Mouse (Mus musculus): ENCODE data around the gene Caskin1. TPM values are rescaled to one million over a fixed set of nuclear protein-coding genes. Genes with fewer than 3 reads are reported as not detected.

Gene Caskin1
- polyA plus RNA-seq, 1 experiment from 2014 or later = 0.24 TPM

DNA sequence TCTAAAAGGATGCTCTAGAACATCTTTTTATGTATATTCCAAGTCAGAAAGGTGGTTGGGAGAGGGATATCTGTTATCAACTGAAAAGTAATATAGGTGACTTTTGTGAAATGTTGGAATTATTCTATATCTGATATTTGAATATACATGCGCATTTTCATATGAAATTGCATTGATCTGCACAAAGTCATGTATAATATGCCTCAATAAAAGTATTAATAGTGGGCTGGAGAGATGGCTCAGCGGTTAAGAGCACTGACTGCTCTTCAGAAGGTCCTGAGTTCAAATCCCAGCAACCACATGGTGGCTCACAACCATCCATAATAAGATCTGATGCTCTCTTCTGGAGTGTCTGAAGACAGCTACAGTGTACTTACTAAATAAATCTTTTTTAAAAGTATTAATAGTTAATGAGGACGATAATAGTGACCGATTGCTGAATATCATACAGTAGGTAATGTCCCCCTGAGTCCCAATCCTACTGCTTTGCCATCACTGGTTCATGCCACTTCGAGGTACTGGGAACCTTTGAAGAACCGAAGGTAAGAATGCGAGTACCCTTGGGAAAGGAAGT lies 19.0 kb upstream of the Caskin1 start:
- ATAC-seq (replicated peaks; ENCODE audit: extremely low read depth, insufficient read depth, low FRiP score) = 0 out of 2 replicates have a peak, but pooled peaks have one; percentile 0

DNA sequence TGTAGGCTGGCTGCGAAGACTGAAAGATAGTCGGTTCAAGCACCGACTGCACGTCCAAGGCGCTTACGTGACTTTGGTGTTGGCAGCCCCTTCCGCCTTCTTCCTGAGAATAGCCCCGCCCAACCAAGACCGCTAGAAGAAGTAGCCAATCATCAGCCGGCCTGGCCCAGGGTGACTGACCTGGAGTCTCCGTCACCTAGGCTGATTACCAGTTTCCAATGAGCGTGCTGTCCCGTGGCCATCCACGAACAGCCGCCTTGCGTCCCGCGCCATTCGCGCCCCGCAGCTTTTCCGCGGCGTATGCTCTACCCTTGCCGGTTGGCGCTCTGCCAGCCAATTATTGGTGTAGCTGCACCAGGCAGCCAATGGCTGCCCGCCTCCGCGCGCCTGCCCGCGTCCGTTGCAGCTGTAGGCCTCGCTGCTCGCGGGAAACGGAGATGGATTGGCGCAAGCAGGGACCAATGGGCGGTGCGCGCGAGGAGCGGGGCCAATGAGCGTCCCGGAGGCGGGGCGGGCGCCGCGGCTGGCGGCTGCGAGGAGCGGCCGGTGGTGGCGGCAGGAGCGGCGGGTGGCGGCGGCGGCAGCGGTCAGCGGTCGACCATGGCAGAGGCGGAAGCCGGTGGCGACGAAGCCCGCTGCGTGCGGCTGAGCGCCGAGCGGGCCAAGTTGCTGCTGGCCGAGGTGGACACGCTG lies 18.3 kb upstream of the Caskin1 start, which contains the start of the genes E4f1 and Pgp:
E4f1 (minus strand) TSS at position 404 of the 693 bp plus-strand sequence.
Pgp (plus strand) TSS at position 483 of the 693 bp plus-strand sequence.
- under 1% methylated on average over 75 of the region's 75 CpGs for WGBS
- peak; percentile 96 for ATAC-seq (replicated peaks; ENCODE audit: extremely low read depth, insufficient read depth, low FRiP score)
- peaks cover 15% of the 10 kb centered on the region for H3K4me1 ChIP-seq (ENCODE audit: control insufficient read depth, insufficient read depth, low read length)
- H3K27me3 ChIP-seq (ENCODE audit: control insufficient read depth, insufficient read depth, low read length) = no peaks in the 10 kb centered on the region
- peak within 1 kb of the TSS; percentile 86 for H3K27ac ChIP-seq (ENCODE audit: low read length)
- H3K4me3 ChIP-seq (ENCODE audit: low read length) = peak within 1 kb of the TSS; percentile 85
- peaks cover 7% of the 10 kb centered on the region for H3K36me3 ChIP-seq (ENCODE audit: control insufficient read depth, insufficient read depth)
- H3K9me3 ChIP-seq (replicated peaks; ENCODE audit: control insufficient read depth, low read length) = no peaks in the 10 kb centered on the region
- H3K9ac ChIP-seq (ENCODE audit: low read length) = peak within 1 kb of the TSS; percentile 96
- H3K4me2 ChIP-seq (ENCODE audit: low read depth, low read length) = peak within 1 kb of the TSS; percentile 89

More for the DNA sequence above, 19.0 kb upstream of the Caskin1 start:
- H3K27me3 ChIP-seq (ENCODE audit: control insufficient read depth, insufficient read depth, low read length) = no peaks in the 10 kb centered on the region
- peaks cover 15% of the 10 kb centered on the region for H3K4me1 ChIP-seq (ENCODE audit: control insufficient read depth, insufficient read depth, low read length)
- no peaks in the 10 kb centered on the region for H3K9me3 ChIP-seq (replicated peaks; ENCODE audit: control insufficient read depth, low read length)
- 19% methylated on average over 7 of the region's 7 CpGs for WGBS
- H3K27ac ChIP-seq (ENCODE audit: low read length) = peak overlapping the region; percentile 86
- peaks cover under 1% of the 10 kb centered on the region for H3K36me3 ChIP-seq (ENCODE audit: control insufficient read depth, insufficient read depth)
- H3K4me2 ChIP-seq (ENCODE audit: low read depth, low read length) = peak overlapping the region; percentile 89
- H3K4me3 ChIP-seq (ENCODE audit: low read length) = peak overlapping the region; percentile 85
- peak overlapping the region; percentile 96 for H3K9ac ChIP-seq (ENCODE audit: low read length)

DNA sequence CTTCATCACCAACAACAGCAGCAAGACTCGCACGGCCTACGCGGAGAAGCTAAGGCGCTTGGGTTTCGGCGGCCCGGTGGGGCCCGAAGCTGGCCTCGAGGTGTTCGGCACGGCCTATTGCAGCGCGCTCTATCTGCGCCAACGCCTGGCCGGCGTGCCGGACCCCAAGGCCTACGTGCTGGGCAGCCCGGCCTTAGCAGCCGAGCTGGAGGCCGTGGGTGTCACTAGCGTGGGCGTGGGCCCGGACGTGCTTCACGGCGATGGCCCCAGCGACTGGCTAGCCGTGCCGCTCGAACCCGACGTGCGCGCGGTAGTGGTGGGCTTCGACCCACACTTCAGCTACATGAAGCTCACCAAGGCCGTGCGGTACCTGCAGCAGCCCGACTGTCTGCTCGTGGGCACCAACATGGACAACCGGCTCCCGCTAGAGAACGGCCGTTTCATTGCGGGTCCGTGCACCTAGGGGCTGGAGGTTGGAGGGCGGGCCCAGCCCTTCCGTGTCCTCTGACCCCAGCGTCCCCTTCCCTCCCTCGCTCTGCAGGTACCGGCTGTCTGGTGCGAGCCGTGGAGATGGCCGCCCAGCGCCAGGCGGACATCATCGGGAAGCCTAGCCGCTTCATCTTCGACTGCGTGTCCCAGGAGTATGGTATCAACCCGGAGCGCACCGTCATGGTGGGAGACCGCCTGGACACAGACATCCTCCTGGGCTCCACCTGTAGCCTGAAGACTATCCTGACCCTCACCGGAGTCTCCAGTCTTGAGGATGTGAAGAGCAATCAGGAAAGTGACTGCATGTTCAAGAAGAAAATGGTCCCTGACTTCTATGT lies 17.5 kb upstream of the Caskin1 start:
- H3K9ac ChIP-seq (ENCODE audit: low read length) = peak overlapping the region; percentile 96
- ATAC-seq (replicated peaks; ENCODE audit: extremely low read depth, insufficient read depth, low FRiP score) = peak; percentile 29
- peak overlapping the region; percentile 85 for H3K4me3 ChIP-seq (ENCODE audit: low read length)
- no peaks in the 10 kb centered on the region for H3K27me3 ChIP-seq (ENCODE audit: control insufficient read depth, insufficient read depth, low read length)
- peaks cover 15% of the 10 kb centered on the region for H3K4me1 ChIP-seq (ENCODE audit: control insufficient read depth, insufficient read depth, low read length)
- no peaks in the 10 kb centered on the region for H3K9me3 ChIP-seq (replicated peaks; ENCODE audit: control insufficient read depth, low read length)
- WGBS = under 1% methylated on average over 68 of the region's 68 CpGs
- H3K36me3 ChIP-seq (ENCODE audit: control insufficient read depth, insufficient read depth) = peaks cover 16% of the 10 kb centered on the region
- peak overlapping the region; percentile 89 for H3K4me2 ChIP-seq (ENCODE audit: low read depth, low read length)
- H3K27ac ChIP-seq (ENCODE audit: low read length) = peak overlapping the region; percentile 84

DNA sequence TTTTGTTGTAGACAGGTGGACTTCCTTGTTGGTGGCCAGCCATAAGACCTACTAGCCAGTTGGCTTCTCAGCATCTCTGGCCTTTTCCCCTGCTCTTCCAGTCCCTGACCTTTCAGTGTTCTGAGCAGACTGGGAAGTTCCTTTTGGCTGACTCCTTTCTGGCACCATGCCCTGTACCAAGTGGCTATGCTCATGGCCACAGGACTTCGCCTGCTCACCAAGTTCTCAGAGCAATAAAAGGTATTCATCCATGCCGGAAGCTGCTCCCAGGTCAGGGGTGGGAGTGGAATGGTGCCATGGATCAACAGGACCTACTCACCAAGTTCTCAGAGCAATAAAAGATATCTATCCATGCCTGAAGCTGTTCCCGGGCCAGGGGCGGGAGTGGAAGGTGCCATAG lies 15.9 kb upstream of the Caskin1 start:
- WGBS = 59% methylated on average over 4 of the region's 4 CpGs
- peaks cover 28% of the 10 kb centered on the region for H3K36me3 ChIP-seq (ENCODE audit: control insufficient read depth, insufficient read depth)

DNA sequence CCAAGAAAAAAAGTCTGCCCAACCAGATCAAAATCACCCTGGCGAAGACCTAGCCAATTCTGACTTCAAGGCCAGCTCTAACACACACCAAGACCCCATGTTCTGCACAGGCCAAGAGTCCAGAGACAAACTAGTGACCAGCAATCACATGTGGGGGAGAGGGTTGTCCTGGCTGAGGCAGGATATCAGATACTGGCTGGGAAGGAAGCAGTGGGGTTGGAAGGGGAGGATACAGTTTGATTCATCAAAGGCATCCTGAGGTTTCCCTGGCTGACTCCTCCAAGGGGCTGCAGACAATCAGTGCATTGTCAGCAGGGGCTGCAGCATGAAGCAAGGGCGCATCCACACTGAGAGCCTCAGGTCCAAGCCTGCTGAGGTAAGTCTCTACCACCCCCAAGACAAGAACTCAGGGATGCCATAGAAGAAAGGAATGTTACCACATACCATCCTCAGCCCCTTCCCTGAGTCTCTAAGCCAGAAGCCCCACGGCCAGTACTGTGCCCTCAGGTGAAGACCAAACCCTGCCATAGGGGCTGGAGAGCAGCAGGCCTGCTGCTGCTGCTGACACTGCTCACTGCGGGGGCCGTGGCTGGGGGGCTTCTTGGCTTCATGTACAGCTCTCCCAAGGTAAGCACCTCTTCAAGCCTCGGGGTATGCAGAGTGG lies 14.7 kb upstream of the Caskin1 start, which contains the start of gene Bricd5:
Bricd5 (plus strand) TSS at position 273 of the 664 bp plus-strand sequence.
- Histone ChIP-seq H3K9ac (ENCODE audit: low read length) (no peak within 1 kb of the TSS), H3K4me2 (ENCODE audit: low read depth, low read length) (peak within 1 kb of the TSS; percentile 89), H3K9me3 (replicated peaks; ENCODE audit: control insufficient read depth, low read length) (no peaks in the 10 kb centered on the region), H3K27me3 (ENCODE audit: control insufficient read depth, insufficient read depth, low read length) (no peaks in the 10 kb centered on the region), H3K36me3 (ENCODE audit: control insufficient read depth, insufficient read depth) (peaks cover 28% of the 10 kb centered on the region), H3K4me1 (ENCODE audit: control insufficient read depth, insufficient read depth, low read length) (peaks cover 22% of the 10 kb centered on the region), H3K4me3 (ENCODE audit: low read length) (no peak within 1 kb of the TSS; the same call in 1 of the 2 replicates), H3K27ac (ENCODE audit: low read length) (no peak within 1 kb of the TSS)
- ATAC-seq (replicated peaks; ENCODE audit: extremely low read depth, insufficient read depth, low FRiP score) = no peak
- WGBS = 62% methylated on average over 6 of the region's 6 CpGs

More for the DNA sequence above, 15.9 kb upstream of the Caskin1 start:
- H3K4me3 ChIP-seq (ENCODE audit: low read length) = peak overlapping the region; percentile 85
- 0 out of 2 replicates have a peak overlapping the region, but pooled peaks have one; percentile 7 for H3K27ac ChIP-seq (ENCODE audit: low read length)
- H3K27me3 ChIP-seq (ENCODE audit: control insufficient read depth, insufficient read depth, low read length) = no peaks in the 10 kb centered on the region
- peaks cover 15% of the 10 kb centered on the region for H3K4me1 ChIP-seq (ENCODE audit: control insufficient read depth, insufficient read depth, low read length)
- ATAC-seq (replicated peaks; ENCODE audit: extremely low read depth, insufficient read depth, low FRiP score) = no peak
- H3K9ac ChIP-seq (ENCODE audit: low read length) = peak overlapping the region; percentile 96
- H3K9me3 ChIP-seq (replicated peaks; ENCODE audit: control insufficient read depth, low read length) = no peaks in the 10 kb centered on the region
- peak overlapping the region; percentile 89 for H3K4me2 ChIP-seq (ENCODE audit: low read depth, low read length)

GRCm38 (mm10) chr17:24474557-24474956 lies 13.8 kb upstream of the Caskin1 start:
- whole genome bisulfite sequencing = 80% methylated on average over 5 of the region's 5 CpGs
- no peak overlapping the region for H3K4me2 ChIP-seq (ENCODE audit: low read depth, low read length)
- no peaks in the 10 kb centered on the region for H3K27me3 ChIP-seq (ENCODE audit: control insufficient read depth, insufficient read depth, low read length)
- H3K36me3 ChIP-seq (ENCODE audit: control insufficient read depth, insufficient read depth) = peaks cover 28% of the 10 kb centered on the region
- no peak overlapping the region for H3K4me3 ChIP-seq (ENCODE audit: low read length)
- H3K9ac ChIP-seq (ENCODE audit: low read length) = no peak overlapping the region
- H3K27ac ChIP-seq (ENCODE audit: low read length) = no peak overlapping the region
- peaks cover 22% of the 10 kb centered on the region for H3K4me1 ChIP-seq (ENCODE audit: control insufficient read depth, insufficient read depth, low read length)
- no peaks in the 10 kb centered on the region for H3K9me3 ChIP-seq (replicated peaks; ENCODE audit: control insufficient read depth, low read length)
- no peak for ATAC-seq (replicated peaks; ENCODE audit: extremely low read depth, insufficient read depth, low FRiP score)

DNA sequence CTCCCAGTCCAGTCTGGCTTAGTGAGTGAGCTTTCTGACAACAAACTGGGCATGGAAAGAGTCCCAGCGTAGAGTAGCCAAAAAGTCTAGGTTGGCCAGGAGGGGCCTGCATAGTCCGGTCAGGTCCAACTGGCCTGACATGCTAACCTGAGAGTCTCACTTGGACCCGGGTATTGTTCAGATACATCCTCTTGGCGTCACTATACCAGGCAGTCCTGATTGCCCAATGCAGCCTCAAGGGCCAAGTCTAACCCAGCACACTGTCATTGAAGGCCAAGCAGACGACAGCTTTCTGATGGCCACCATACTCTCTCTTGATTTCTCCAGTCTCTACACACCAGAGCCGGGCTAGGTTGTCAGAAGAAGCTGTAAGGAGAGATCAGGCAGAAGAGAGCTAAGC lies 12.8 kb upstream of the Caskin1 start:
- peaks cover 28% of the 10 kb centered on the region for H3K36me3 ChIP-seq (ENCODE audit: control insufficient read depth, insufficient read depth)
- WGBS = 84% methylated on average over 6 of the region's 6 CpGs

DNA sequence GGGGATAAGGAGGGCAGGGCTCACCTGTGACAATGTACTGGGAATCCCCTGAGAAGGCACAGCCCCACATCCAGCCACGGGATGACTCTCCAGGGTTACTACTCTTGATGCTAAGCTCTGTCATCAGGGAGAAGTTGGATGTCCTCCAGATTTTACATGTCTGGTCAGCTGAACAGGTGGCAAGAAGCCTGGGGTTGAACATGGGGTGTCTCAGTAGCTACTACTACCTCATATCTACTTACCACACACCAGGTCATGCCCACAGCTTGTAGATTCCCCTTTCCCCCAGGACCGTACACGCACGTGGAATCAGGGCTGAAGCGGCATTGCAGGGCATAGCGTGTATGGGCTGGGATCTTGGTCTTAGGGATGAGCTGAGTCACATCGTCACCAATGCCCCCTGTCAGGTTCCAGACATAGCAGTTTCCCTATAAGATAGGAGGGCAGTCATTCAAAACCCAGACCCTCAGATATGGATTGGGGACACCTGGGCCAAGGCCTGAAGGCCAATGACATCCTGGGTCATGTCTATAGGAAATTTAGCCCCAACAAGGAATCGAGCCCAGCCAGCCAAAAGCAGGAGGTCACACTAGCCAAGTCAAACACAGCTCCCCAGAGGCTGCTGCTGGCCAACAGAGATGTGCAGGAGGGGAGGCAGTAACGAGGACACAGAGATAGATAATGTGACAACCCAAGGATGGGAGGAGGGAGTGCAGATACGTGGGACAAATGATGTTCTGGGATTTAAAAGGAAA lies 12.2 kb upstream of the Caskin1 start:
- no peak overlapping the region for H3K9ac ChIP-seq (ENCODE audit: low read length)
- H3K9me3 ChIP-seq (replicated peaks; ENCODE audit: control insufficient read depth, low read length) = no peaks in the 10 kb centered on the region
- H3K36me3 ChIP-seq (ENCODE audit: control insufficient read depth, insufficient read depth) = peaks cover 28% of the 10 kb centered on the region
- 85% methylated on average over 10 of the region's 10 CpGs for whole genome bisulfite sequencing
- no peak overlapping the region for H3K27ac ChIP-seq (ENCODE audit: low read length)
- no peak overlapping the region for H3K4me3 ChIP-seq (ENCODE audit: low read length)
- H3K4me1 ChIP-seq (ENCODE audit: control insufficient read depth, insufficient read depth, low read length) = peaks cover 22% of the 10 kb centered on the region
- no peak overlapping the region for H3K4me2 ChIP-seq (ENCODE audit: low read depth, low read length)
- no peaks in the 10 kb centered on the region for H3K27me3 ChIP-seq (ENCODE audit: control insufficient read depth, insufficient read depth, low read length)
- no peak for ATAC-seq (replicated peaks; ENCODE audit: extremely low read depth, insufficient read depth, low FRiP score)

More for the DNA sequence above, 12.8 kb upstream of the Caskin1 start:
- no peak overlapping the region for H3K27ac ChIP-seq (ENCODE audit: low read length)
- no peaks in the 10 kb centered on the region for H3K27me3 ChIP-seq (ENCODE audit: control insufficient read depth, insufficient read depth, low read length)
- no peaks in the 10 kb centered on the region for H3K9me3 ChIP-seq (replicated peaks; ENCODE audit: control insufficient read depth, low read length)
- no peak overlapping the region for H3K4me3 ChIP-seq (ENCODE audit: low read length)
- no peak overlapping the region for H3K9ac ChIP-seq (ENCODE audit: low read length)
- no peak overlapping the region for H3K4me2 ChIP-seq (ENCODE audit: low read depth, low read length)
- ATAC-seq (replicated peaks; ENCODE audit: extremely low read depth, insufficient read depth, low FRiP score) = no peak
- H3K4me1 ChIP-seq (ENCODE audit: control insufficient read depth, insufficient read depth, low read length) = peaks cover 22% of the 10 kb centered on the region
